ENCODE assay signal across 15 mouse cellular contexts in genomic region chr14:95777439-95777838, GRCm38 (mm10).
DNase-seq lines count a peak whose midpoint lies in the region; ATAC-seq and TF ChIP-seq lines count a peak whose summit lies in the region.
"Had no signal": no experiment of that assay in that cellular context is flagged by ENCODE, and none has a peak within 500 bp of the region (broad histone marks: within the 10 kb centered on the region; RNA-seq: fewer than 3 reads in every experiment).

No protein-coding gene starts in this region.

- H3K9me3 ChIP-seq in embryonic facial prominence, embryonic 14.5 days (ENCODE audit: control insufficient read depth, low read length), result no peaks in the 10 kb centered on the region
- H3K9me3 ChIP-seq: limb, embryonic 12.5 days; megakaryocyte, embryonic 14.5 days; neural tube, embryonic 12.5 days had no signal

- peak; percentile 11 for DNase-seq in embryo, embryonic 11 days
- no peak for DNase-seq in embryo, embryonic 9.5 days (ENCODE audit: extremely low spot score)
- DNase-seq in layer of hippocampus, adult 2 months (ENCODE audit: low spot score in 2 of 2), result peak; percentile 2 to 14
- DNase-seq in layer of hippocampus, adult 8-10 months (ENCODE audit: low spot score in 2 of 2), result no peak
- DNase-seq in 416B (ENCODE audit: low read depth), result peak; percentile 59
- DNase-seq in embryonic facial prominence, embryonic 14.5 days (ENCODE audit: low spot score), result peak; percentile 20
- no peak for DNase-seq in spleen, postnatal 36 days (ENCODE audit: low spot score in 2 of 2)
- DNase-seq in heart, adult 8-10 months (ENCODE audit: low spot score), result no peak
- DNase-seq: cerebellum, postnatal 25 days; kidney, adult 9 months; lung, adult 2 months had no signal

- no peak overlapping the region for H3K4me2 ChIP-seq in embryonic facial prominence, embryonic 14.5 days (ENCODE audit: low read depth, low read length)
- H3K4me2 ChIP-seq: limb, embryonic 12.5 days; neural tube, embryonic 12.5 days had no signal

- no peaks in the 10 kb centered on the region for H3K36me3 ChIP-seq in embryonic facial prominence, embryonic 14.5 days (ENCODE audit: control insufficient read depth, insufficient read depth, low read length)
- H3K36me3 ChIP-seq: limb, embryonic 12.5 days; neural tube, embryonic 12.5 days had no signal

- H3K4me1 ChIP-seq in embryonic facial prominence, embryonic 14.5 days (ENCODE audit: control insufficient read depth, insufficient read depth, low read length), result peaks cover 5% of the 10 kb centered on the region; the same call in 1 of the 2 replicates
- H3K4me1 ChIP-seq: limb, embryonic 12.5 days; megakaryocyte, embryonic 14.5 days; neural tube, embryonic 12.5 days had no signal

- peak; percentile 69 for TF ChIP-seq CTCF in layer of hippocampus, adult 2 months (conservative IDR thresholded peaks at IDR 0.05)

- H3K4me3 ChIP-seq in layer of hippocampus, adult 2 months, result no peak overlapping the region
- no peak overlapping the region for H3K4me3 ChIP-seq in embryonic facial prominence, embryonic 14.5 days (ENCODE audit: low read depth, low read length)
- H3K4me3 ChIP-seq: erythroblast, embryonic 14.5 days; limb, embryonic 12.5 days; megakaryocyte, embryonic 14.5 days; neural tube, embryonic 12.5 days had no signal

- no peaks in the 10 kb centered on the region for H3K27me3 ChIP-seq in embryonic facial prominence, embryonic 14.5 days (replicated peaks; ENCODE audit: control insufficient read depth, insufficient read depth, low read length)
- H3K27me3 ChIP-seq: limb, embryonic 12.5 days; megakaryocyte, embryonic 14.5 days; neural tube, embryonic 12.5 days had no signal

- ATAC-seq in embryonic facial prominence, embryonic 14.5 days (ENCODE audit: low read depth), result no peak

- no peak overlapping the region for H3K9ac ChIP-seq in embryonic facial prominence, embryonic 14.5 days (ENCODE audit: low read depth, low read length)
- H3K9ac ChIP-seq: limb, embryonic 12.5 days; neural tube, embryonic 12.5 days had no signal

- no peak overlapping the region for H3K27ac ChIP-seq in layer of hippocampus, adult 2 months
- H3K27ac ChIP-seq in embryonic facial prominence, embryonic 14.5 days (replicated peaks; ENCODE audit: low read depth, low read length), result no peak overlapping the region
- H3K27ac ChIP-seq: limb, embryonic 12.5 days; neural tube, embryonic 12.5 days had no signal

Comparison
In these comparisons a context has a peak if more than half of its experiments do, and no peak if none do; other contexts are left out.
1. DNase-seq: peak in embryo, embryonic 11 days (single experiment), layer of hippocampus, adult 2 months (2 of 2), 416B (single experiment) and embryonic facial prominence, embryonic 14.5 days (single experiment); none in embryo, embryonic 9.5 days (single experiment), layer of hippocampus, adult 8-10 months (0 of 2), spleen, postnatal 36 days (0 of 2) and heart, adult 8-10 months (single experiment).